Mouse (Mus musculus): ENCODE data around the gene Prdx2. TPM values are rescaled to one million over a fixed set of nuclear protein-coding genes. Genes with fewer than 3 reads are reported as not detected.
A peak's percentile ranks its signal among the peaks of the same experiment; 100 is the strongest.

Prdx2 gene
- polyA plus RNA-seq, 1 experiment from 2014 or later: 644 TPM

DNA sequence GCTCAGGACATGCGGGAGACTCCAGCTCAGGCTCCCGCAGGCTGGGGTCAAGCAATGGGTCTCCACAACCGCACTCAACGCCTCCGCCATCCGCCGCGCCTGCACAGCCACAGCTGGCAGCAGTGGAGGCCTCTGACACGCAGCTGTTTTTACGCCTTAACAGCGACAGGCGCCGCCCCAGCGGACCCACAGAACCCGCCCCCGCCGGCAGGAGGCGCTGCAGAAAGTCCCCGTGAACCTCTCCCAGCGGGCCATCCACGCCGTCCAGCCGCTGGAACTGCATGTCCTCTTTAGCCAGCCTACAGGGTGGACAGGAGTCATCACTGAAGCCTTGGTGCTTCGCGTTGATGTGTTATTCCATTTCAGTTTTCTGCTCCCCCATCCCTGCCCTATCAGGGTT lies 38.3 kb downstream of the Prdx2 start:
- Histone ChIP-seq H3K27ac (ENCODE audit: low read length) (no peak overlapping the region), H3K27me3 (ENCODE audit: control insufficient read depth, insufficient read depth, low read depth, low read length) (peaks cover 35% of the 10 kb centered on the region), H3K36me3 (ENCODE audit: control insufficient read depth, insufficient read depth, low read length) (no peaks in the 10 kb centered on the region), H3K9ac (ENCODE audit: low read length) (no peak overlapping the region), H3K4me3 (ENCODE audit: low read length) (no peak overlapping the region), H3K4me1 (replicated peaks; ENCODE audit: control insufficient read depth, insufficient read depth, low read length) (no peaks in the 10 kb centered on the region), H3K9me3 (ENCODE audit: control insufficient read depth, low read length) (no peaks in the 10 kb centered on the region), H3K4me2 (ENCODE audit: low read depth, low read length) (no peak overlapping the region)
- 12% methylated on average over 25 of the region's 25 CpGs for WGBS
- ATAC-seq (ENCODE audit: low read depth): no peak

DNA sequence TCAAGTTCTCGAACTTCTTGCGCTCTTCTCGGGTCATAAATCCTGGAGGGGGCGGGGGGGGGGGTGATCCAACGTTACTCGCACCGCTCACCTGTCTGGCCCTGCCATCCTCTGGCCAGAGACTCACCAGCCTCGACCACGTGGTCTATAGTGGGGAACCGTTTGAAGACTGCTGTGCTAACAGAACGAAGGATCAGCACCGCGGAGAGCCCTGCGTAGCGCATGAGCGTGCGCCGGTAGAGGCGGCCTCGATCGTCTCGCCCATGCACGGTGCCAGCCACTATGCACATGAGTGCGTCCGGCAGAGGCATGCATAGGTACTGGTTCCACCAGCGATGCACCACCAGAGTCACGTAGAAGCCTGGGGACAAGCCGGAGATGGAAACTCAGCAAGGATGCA lies 41.9 kb downstream of the Prdx2 start:
- H3K9ac ChIP-seq (ENCODE audit: low read length): no peak overlapping the region
- no peaks in the 10 kb centered on the region for H3K9me3 ChIP-seq (ENCODE audit: control insufficient read depth, low read length)
- no peak overlapping the region for H3K4me2 ChIP-seq (ENCODE audit: low read depth, low read length)
- H3K27me3 ChIP-seq (ENCODE audit: control insufficient read depth, insufficient read depth, low read depth, low read length): peaks cover 44% of the 10 kb centered on the region
- H3K4me1 ChIP-seq (replicated peaks; ENCODE audit: control insufficient read depth, insufficient read depth, low read length): no peaks in the 10 kb centered on the region
- 12% methylated on average over 28 of the region's 28 CpGs for WGBS
- no peaks in the 10 kb centered on the region for H3K36me3 ChIP-seq (ENCODE audit: control insufficient read depth, insufficient read depth, low read length)
- H3K27ac ChIP-seq (ENCODE audit: low read length): no peak overlapping the region
- H3K4me3 ChIP-seq (ENCODE audit: low read length): no peak overlapping the region
- 0 out of 2 replicates have a peak, but pooled peaks have one; percentile 13 for ATAC-seq (ENCODE audit: low read depth)

DNA sequence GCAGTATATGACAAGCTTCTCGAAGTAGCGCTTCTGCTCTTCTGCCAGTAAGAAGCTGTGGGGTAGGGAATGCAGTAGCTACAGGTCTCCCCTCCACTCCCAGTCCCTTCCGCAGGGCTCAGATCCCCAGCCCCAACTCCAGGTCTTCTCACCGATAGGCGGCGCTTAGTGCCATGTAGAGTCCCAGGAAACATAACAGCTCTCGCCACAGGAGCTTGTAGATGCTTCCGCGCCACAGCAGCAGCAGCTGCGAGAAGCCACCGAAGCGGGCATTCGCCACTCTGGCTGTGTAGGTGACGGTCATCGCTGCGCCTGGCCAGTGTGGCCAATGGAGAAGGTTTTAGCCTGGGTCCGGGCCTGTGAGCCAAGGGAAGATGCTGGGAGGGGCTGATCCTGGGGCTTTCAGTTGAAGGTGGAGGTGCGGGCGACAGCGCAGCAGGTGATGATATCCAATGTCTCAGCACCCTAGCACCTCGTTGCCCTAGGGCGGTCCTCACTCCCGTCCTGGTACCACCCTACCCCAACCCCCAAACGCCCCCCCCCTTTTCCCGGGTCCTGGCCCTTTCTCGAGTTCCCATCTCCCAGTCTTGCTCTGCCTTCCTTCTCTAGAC lies 43.9 kb downstream of the Prdx2 start:
- ATAC-seq (ENCODE audit: low read depth): peak; percentile 56
- Histone ChIP-seq H3K4me2 (ENCODE audit: low read depth, low read length) (peak overlapping the region; percentile 57), H3K27me3 (ENCODE audit: control insufficient read depth, insufficient read depth, low read depth, low read length) (peaks cover 33% of the 10 kb centered on the region), H3K9ac (ENCODE audit: low read length) (peak overlapping the region; percentile 13; the same call in 1 of the 2 replicates), H3K9me3 (ENCODE audit: control insufficient read depth, low read length) (no peaks in the 10 kb centered on the region), H3K36me3 (ENCODE audit: control insufficient read depth, insufficient read depth, low read length) (peaks cover 7% of the 10 kb centered on the region; the same call in 1 of the 2 replicates), H3K4me1 (replicated peaks; ENCODE audit: control insufficient read depth, insufficient read depth, low read length) (no peaks in the 10 kb centered on the region), H3K27ac (ENCODE audit: low read length) (no peak overlapping the region), H3K4me3 (ENCODE audit: low read length) (peak overlapping the region; percentile 32)
- WGBS: 3% methylated on average over 26 of the region's 26 CpGs

DNA sequence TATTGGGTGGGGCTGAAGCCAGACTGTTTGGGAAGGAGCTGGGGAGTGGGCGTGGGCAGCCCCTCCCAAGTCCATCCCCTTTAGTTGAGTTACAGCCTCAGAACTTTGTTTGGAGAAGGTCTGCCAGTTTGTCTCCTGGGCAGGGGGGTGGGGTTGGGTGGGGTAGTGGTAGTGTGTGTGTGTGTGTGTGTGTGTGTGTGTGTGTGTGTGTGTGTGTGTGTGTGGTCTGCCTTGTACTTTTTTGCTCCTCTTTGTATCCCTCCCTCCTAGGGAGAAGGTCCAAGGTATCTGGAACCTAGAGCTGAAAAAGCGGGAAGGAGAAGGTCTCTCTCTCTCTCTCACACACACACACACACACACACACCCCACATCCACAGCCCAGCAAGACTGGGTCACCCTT lies 45.0 kb downstream of the Prdx2 start, which contains the start of gene Best2:
Best2 (minus strand) TSS at position 101 of the 400 bp plus-strand sequence.
- Histone ChIP-seq H3K9ac (ENCODE audit: low read length) (peak within 1 kb of the TSS; percentile 13; the same call in 1 of the 2 replicates), H3K4me2 (ENCODE audit: low read depth, low read length) (peak within 1 kb of the TSS; percentile 57), H3K4me3 (ENCODE audit: low read length) (peak within 1 kb of the TSS; percentile 32), H3K4me1 (replicated peaks; ENCODE audit: control insufficient read depth, insufficient read depth, low read length) (no peaks in the 10 kb centered on the region), H3K27ac (ENCODE audit: low read length) (no peak within 1 kb of the TSS), H3K27me3 (ENCODE audit: control insufficient read depth, insufficient read depth, low read depth, low read length) (peaks cover 27% of the 10 kb centered on the region), H3K36me3 (ENCODE audit: control insufficient read depth, insufficient read depth, low read length) (peaks cover 16% of the 10 kb centered on the region), H3K9me3 (ENCODE audit: control insufficient read depth, low read length) (no peaks in the 10 kb centered on the region)
- no peak for ATAC-seq (ENCODE audit: low read depth)
- WGBS: 58% methylated on average over 2 of the region's 2 CpGs

GRCm38 (mm10) chr8:85016724-85017123 lies 47.3 kb downstream of the Prdx2 start:
- Histone ChIP-seq H3K4me2 (ENCODE audit: low read depth, low read length) (no peak overlapping the region), H3K27me3 (ENCODE audit: control insufficient read depth, insufficient read depth, low read depth, low read length) (peaks cover 14% of the 10 kb centered on the region), H3K4me1 (replicated peaks; ENCODE audit: control insufficient read depth, insufficient read depth, low read length) (no peaks in the 10 kb centered on the region), H3K36me3 (ENCODE audit: control insufficient read depth, insufficient read depth, low read length) (peaks cover 16% of the 10 kb centered on the region), H3K27ac (ENCODE audit: low read length) (no peak overlapping the region), H3K4me3 (ENCODE audit: low read length) (no peak overlapping the region), H3K9me3 (ENCODE audit: control insufficient read depth, low read length) (no peaks in the 10 kb centered on the region), H3K9ac (ENCODE audit: low read length) (no peak overlapping the region)
- 56% methylated on average over 10 of the region's 10 CpGs for WGBS
- no peak for ATAC-seq (ENCODE audit: low read depth)

DNA sequence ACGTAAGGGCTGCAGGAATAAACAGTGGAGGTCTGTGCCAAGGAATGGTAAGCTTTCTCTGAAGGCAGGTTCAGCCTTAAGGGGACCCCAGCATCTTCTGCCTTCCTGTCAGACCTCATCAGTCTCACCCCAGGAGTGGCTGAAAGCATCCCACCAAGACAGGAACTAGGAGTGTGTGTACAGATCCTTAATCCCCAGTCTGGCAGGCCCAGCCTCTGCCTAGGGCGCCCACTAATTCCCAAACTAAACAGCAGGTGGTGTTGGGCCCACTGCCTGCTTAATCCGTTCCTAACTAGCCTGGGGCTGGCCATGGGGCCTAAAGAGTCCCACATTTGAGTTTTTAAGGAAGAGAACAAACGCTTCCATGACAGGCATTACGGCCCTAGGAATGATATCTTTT lies 47.8 kb downstream of the Prdx2 start:
- H3K27ac ChIP-seq (ENCODE audit: low read length): no peak overlapping the region
- no peak overlapping the region for H3K4me2 ChIP-seq (ENCODE audit: low read depth, low read length)
- no peak for ATAC-seq (ENCODE audit: low read depth)
- no peak overlapping the region for H3K4me3 ChIP-seq (ENCODE audit: low read length)
- 46% methylated on average over 5 of the region's 5 CpGs for WGBS
- H3K9me3 ChIP-seq (ENCODE audit: control insufficient read depth, low read length): no peaks in the 10 kb centered on the region
- H3K4me1 ChIP-seq (replicated peaks; ENCODE audit: control insufficient read depth, insufficient read depth, low read length): no peaks in the 10 kb centered on the region
- H3K27me3 ChIP-seq (ENCODE audit: control insufficient read depth, insufficient read depth, low read depth, low read length): peaks cover 13% of the 10 kb centered on the region
- H3K9ac ChIP-seq (ENCODE audit: low read length): no peak overlapping the region
- peaks cover 16% of the 10 kb centered on the region for H3K36me3 ChIP-seq (ENCODE audit: control insufficient read depth, insufficient read depth, low read length)

- no peak for ATAC-seq (ENCODE audit: low read depth)
- Histone ChIP-seq H3K9ac (ENCODE audit: low read length) (no peak overlapping the region), H3K27me3 (ENCODE audit: control insufficient read depth, insufficient read depth, low read depth, low read length) (no peaks in the 10 kb centered on the region), H3K4me2 (ENCODE audit: low read depth, low read length) (no peak overlapping the region), H3K36me3 (ENCODE audit: control insufficient read depth, insufficient read depth, low read length) (peaks cover 23% of the 10 kb centered on the region), H3K4me1 (replicated peaks; ENCODE audit: control insufficient read depth, insufficient read depth, low read length) (peaks cover 13% of the 10 kb centered on the region), H3K4me3 (ENCODE audit: low read length) (no peak overlapping the region), H3K9me3 (ENCODE audit: control insufficient read depth, low read length) (no peaks in the 10 kb centered on the region), H3K27ac (ENCODE audit: low read length) (no peak overlapping the region)
- WGBS: 93% methylated on average over 3 of the region's 3 CpGs
Measured at GRCm38 (mm10) chr8:85021514-85022055, 52.2 kb downstream of the Prdx2 start.

DNA sequence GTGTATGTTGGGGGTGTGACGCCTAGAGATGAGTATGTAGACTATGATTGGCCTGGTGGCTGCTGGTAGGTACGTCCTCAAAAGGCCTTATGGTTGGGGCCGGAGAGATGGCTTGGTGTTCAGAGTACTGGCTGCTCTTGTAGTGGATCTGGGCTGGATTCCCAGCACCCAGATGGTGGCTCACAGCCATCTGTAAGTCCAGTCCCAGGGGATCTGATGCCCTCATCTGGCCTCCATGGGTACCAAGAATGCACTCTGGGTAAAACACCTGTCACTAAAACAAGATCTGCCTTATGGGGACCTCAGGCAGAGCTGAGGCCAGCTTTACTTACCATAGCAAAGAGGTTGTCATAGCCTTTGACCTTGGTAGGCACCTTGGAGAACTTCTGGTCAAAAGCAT lies 54.5 kb downstream of the Prdx2 start:
- no peak overlapping the region for H3K9ac ChIP-seq (ENCODE audit: low read length)
- H3K4me1 ChIP-seq (replicated peaks; ENCODE audit: control insufficient read depth, insufficient read depth, low read length): peaks cover 23% of the 10 kb centered on the region
- no peaks in the 10 kb centered on the region for H3K27me3 ChIP-seq (ENCODE audit: control insufficient read depth, insufficient read depth, low read depth, low read length)
- 96% methylated on average over 3 of the region's 3 CpGs for WGBS
- no peak overlapping the region; the same call in 1 of the 2 replicates for H3K4me3 ChIP-seq (ENCODE audit: low read length)
- no peak overlapping the region for H3K4me2 ChIP-seq (ENCODE audit: low read depth, low read length)
- peaks cover 12% of the 10 kb centered on the region for H3K36me3 ChIP-seq (ENCODE audit: control insufficient read depth, insufficient read depth, low read length)
- H3K27ac ChIP-seq (ENCODE audit: low read length): no peak overlapping the region
- no peaks in the 10 kb centered on the region for H3K9me3 ChIP-seq (ENCODE audit: control insufficient read depth, low read length)
- ATAC-seq (ENCODE audit: low read depth): no peak

All from lung, embryonic 16.5 days (tissue).